Mouse (Mus musculus) retina, embryonic 14.5 days (tissue): Measurements from ENCODE around the gene Capn11.

Experiments used
- DNase-seq: peaks from one replicate; pipeline ENCODE4 v3.0.0-alpha.2; 2015; ENCODE audit warnings: low spot score

The Capn11 gene

GRCm38 (mm10) chr17:45598891-45599290 lies 60.2 kb downstream of the Capn11 start:
- DNase-seq: no peak

GRCm38 (mm10) chr17:45598376-45598775 lies 60.7 kb downstream of the Capn11 start:
- no peak for DNase-seq

DNA sequence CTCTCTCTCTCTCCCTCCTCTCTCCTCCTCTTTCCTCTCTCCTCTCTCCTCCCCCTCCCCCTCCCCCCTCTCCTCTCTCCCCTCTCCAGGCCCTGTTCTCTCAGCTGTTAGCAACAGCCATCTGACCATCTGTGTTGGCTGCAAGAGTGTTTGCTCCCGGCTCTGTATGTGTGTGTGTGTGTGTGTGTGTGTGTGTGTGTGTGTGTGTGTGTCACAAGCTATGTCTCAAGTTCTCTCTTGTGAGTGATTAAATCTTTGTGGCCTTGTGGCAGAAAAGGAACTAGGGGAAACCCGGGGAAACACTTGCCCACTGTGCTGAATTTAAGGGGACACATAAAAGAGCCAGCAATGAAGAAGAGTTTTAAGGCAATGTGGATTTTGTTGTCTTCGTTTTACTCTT lies 61.3 kb downstream of the Capn11 start:
- DNase-seq: peak; percentile 57

DNA sequence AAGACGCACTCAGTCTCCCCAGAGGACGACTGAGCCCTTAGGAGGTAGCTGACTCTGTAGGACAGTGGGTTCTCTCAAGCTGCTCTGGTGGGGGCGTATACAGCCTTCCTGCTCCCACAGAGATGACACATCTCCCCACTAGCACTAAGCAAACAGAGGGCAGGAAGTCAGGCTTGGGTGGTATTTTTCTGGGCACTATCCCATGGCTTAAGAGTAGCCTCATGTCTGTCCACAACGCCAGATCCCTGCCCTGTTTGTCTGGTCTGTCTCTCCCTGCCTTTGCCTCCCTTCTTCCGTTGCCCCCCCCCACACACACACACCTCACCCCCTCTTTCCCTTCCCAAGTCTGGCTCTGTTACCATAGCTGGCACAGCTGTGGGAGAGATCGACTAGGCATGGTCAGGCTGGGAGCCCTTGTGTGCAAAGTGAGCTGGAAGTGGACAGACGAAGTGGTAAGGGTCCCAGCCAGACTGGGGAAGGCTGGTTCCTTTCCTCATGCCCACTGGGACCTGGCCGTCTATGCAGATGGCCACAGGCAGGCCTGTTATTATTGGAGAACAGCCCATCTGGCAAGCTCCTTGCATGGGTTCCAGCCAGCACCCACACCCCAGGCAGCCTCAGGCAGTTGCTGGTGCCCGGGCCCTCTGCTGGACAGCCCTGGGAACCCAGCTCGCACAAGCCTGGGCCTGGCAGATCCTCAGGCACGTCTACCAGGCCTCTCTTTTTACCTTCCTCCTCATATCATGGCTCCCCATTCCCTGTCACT lies 62.3 kb downstream of the Capn11 start:
- peak; percentile 65 for DNase-seq

DNA sequence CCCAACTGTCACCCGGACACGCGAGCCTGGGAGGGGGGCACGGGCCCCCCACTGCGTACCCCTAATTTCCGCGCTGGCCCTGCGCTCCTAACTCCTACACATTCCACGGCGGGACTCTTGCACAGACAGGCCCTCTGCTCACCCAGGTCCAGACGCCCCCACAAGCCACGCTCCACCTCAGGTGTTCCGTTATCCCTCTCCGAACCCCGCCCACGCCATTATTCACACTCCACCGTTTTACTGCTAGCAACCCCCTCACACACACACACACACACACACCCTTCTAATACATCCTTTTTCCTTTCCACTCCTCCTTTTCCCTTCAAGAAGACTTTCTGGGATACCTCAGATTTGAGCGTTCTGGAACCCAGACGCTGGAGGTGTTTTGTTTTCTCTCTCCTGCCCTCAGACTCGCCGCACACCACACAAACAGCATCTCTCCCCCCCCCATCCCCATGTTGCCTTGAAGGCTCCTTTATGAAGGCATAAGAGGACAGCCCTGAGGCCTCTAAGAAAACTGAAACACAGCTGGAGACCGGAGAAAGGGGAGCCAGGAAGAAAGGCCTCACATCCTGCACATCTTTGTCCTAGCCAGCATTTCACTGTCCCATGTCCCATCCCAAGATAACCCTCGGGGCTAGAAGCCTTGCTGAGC lies 63.3 kb downstream of the Capn11 start:
- DNase-seq: no peak

DNA sequence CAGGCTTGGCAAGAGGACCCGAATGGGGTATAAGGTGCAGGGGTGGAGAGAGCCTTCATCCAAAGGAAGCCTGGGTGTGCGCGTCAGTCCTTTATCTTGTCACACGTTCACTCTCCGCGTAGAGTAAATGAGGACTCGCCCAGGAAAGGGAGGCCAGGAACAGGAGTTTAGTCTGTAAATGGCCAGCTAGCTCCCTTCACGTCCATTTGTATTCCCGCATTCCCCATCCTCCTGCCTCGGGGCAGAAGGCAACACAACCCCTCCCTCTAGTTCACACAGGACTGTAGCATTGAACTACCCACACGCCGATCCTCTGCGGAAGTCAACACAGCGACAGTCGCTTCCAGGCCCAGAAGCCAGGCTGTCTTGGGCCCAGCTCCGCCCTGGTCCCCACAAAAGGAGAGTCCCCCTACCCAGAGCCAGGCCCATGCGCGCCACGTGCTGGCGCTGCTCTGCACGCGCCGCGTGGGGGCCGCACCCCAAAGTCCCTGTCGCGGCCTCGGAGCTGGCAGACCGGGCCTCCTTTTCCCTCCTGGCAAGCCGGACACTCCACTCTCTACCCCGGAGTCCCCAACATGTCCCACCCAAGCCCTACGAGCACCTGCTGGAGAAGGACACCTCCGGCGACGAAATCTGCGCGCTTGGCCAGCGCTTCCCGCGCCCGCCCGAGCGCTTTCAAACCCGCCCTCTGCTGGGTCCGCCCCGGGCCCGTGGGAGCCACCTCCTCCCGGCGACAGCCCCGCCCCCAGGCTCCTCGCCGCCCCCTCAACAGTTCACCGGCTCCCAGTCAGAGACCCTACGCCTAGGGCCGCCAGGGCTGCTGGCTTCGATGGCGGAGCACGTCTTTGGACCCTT lies 64.0 kb downstream of the Capn11 start:
- peak; percentile 73 for DNase-seq

DNA sequence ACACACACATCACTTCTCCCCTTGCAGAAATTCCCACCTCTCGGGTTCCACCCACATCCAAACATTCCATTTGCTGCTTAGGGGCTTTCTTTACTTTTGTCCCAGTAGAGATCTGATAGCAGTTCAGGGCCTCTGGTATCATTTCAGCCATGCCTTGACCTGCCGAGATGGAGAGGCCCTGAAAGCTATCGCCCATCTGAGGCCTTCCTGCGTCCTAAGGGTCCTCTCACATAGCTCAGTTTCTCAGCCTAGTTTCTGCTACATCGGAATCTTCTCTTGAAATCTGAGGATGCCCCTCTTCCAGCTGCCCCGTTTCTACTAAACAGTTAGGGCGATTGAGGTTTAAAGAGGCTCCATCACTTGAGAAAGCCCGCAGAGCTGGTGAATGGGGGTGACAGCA lies 64.9 kb downstream of the Capn11 start:
- no peak for DNase-seq

DNA sequence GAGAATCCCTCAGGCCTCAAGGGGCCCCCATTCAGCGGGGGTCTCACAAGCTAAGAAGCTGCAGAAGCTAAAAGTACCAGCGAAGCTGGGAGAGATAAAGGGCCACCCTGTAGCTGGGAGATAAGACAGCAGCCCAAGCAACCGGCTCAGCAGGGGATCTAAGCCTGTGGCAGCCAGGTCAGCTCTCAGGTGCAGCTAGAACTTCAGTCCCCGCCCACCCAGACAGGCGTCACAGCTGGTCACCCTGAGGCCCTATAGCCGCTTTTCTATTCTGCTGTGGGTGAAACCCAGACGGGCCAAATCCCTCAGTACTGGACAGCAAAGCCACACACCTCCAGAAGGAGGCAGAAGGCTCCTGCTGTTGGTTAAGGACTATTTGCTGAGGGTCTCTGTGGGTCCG lies 65.6 kb downstream of the Capn11 start:
- no peak for DNase-seq

- DNase-seq: no peak
These were observed 66.3 kb downstream of the Capn11 start for GRCm38 (mm10) chr17:45592606-45593431.

- DNase-seq: no peak
These were observed 67.2 kb downstream of the Capn11 start for GRCm38 (mm10) chr17:45591701-45592605.

DNA sequence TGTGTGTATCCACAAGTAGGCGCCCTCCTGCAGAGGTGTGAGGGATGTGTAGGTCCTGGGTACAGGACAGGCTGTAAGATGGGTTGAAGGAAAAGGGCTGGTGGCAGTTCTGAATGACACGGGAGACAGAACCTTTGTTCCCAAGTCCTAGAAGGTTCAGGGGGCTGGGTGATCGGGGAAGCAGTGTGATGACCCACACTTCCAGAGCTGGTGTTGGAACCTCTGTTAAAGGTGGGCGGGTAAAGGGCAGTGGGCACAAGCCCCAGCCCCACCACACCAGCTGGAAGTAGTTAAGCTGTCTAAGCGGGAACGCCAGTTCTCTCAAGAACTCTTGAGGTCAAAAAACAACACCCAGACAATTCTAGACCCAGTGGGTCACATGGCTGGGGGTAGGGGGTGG lies 68.7 kb downstream of the Capn11 start:
- no peak for DNase-seq

- DNase-seq: no peak
These were observed 69.3 kb downstream of the Capn11 start for GRCm38 (mm10) chr17:45589844-45590243.

DNA sequence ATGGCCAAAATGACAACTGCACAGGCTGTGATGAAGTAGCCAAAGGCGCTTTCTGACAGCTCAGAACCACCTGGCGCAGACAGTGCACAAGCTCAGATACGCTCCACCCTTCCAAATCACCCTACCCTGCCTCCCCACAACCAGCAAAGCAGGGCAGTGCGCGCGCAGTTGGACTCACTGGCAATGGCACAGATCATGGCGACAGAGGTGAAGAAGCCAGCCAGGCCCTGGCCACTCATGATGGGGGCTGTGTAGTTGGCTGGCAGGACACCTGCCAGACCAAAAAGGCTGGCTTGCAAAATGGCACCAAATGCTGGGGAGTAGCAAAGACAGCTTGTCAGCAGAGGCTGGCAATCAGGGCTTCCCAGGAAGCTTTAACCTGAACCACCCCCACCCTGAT lies 69.9 kb downstream of the Capn11 start:
- DNase-seq: no peak

GRCm38 (mm10) chr17:45588370-45588769 lies 70.8 kb downstream of the Capn11 start:
- no peak for DNase-seq

- DNase-seq: no peak
These were observed 72.7 kb downstream of the Capn11 start for GRCm38 (mm10) chr17:45586449-45586837.

GRCm38 (mm10) chr17:45585725-45586448 lies 73.2 kb downstream of the Capn11 start:
- no peak for DNase-seq

DNA sequence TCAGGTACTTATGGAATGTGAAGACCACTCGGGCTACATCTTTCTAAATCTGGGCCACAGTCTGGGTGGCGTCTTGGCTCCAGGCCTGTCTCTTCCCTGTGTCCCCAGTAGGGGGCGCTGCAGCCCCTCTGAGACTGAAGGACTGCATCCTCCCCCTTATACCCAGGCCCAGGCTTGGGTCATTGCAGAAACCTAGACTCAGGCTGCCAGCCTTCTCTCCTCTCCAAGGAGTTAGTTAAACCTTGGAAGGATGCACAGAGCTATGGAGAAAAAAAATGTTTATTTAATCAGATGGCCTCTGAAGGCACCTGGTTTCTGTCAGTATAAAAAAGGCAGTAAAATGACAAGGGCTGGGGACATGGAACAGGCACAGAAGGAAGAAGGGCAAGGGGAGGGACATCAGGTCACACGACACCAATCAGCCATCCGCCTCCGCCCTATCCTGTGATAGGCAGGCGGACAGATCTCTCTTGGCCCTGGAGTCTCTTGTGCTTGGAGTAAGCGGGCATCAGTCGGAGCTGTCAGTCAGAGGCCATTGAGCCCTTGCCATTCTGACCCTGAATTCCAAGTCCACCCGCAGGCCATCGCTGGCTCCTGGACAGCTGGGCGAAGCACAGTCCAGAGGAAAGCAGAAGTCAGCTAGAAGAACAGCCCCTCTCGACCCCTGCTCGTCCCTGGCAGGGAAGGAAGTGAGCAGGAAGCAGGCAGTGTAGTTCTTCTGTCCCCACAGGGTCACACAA lies 74.0 kb downstream of the Capn11 start:
- DNase-seq: peak; percentile 90

DNA sequence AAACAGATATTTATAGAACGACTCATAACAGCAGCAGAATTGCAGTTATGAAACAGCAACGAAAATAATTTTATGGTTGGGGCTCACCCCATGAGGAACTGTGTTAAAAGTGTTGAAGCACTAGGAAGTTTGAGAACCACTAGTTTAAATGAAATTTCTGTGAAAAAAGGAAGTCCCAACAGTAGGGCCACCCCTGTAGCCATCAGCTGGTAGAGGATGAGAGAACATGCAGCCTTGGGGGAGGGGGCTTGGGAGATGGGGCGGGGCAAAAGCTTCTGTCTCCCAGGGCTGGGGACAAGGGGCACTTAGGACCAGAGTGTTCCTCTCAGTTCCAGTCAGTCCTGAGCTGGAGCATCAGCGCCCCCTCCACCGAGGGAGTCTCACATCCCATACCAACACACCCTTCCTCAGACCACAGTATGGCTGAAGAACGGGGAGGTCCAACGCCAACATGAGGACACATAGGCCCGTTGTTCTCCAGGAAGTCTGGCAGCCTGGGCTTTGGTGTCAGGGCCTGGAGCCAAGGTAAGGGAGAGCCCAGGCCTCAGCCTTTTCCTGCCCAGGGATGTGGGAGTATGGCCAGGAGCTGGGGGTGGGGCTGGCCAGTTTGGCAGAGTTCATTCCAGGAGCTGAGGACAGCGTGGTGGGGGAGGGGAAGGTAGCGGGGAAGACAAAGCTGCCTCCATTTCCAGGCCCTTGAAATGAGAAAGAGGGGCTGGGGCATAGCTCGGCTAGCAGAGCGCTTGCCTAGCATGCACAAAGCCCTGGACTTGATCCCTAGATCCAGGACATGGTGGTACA lies 74.8 kb downstream of the Capn11 start:
- DNase-seq: no peak
